Mouse (Mus musculus) neural tube, embryonic 10.5 days (tissue): ENCODE measurements around the gene Gm45021.
"Not testable (repeated sequence)": the region's sequence is repeated elsewhere in the genome, so short reads cannot be mapped to it uniquely, and the experiment has no call there.

ENCODE experiments used
- DNase-seq: peaks from one replicate; pipeline ENCODE4 v3.0.0-alpha.2; 2017; ENCODE audit warnings: low spot score; ENCODE audit errors: extremely low spot score

Gene Gm45021

GRCm38 (mm10) chr6:48613464-48613863 lies 24.1 kb downstream of the Gm45021 start:
- DNase-seq, result no peak

- DNase-seq, result no peak
Observed at GRCm38 (mm10) chr6:48614756-48615155, 25.3 kb downstream of the Gm45021 start.

GRCm38 (mm10) chr6:48620031-48620430 lies 30.6 kb downstream of the Gm45021 start:
- no peak for DNase-seq

- not testable (repeated sequence) for DNase-seq
Observed at GRCm38 (mm10) chr6:48622186-48622843, 32.9 kb downstream of the Gm45021 start.

- no peak for DNase-seq
Observed at GRCm38 (mm10) chr6:48623460-48623859, 34.0 kb downstream of the Gm45021 start.

GRCm38 (mm10) chr6:48626464-48626863 lies 37.1 kb downstream of the Gm45021 start, which contains the start of gene AI854703:
AI854703 (plus strand) TSS chr6:48626764.
- no peak for DNase-seq

GRCm38 (mm10) chr6:48626984-48627383 lies 37.6 kb downstream of the Gm45021 start:
- DNase-seq, result peak; percentile 60

GRCm38 (mm10) chr6:48627511-48627924 lies 38.1 kb downstream of the Gm45021 start:
- no peak for DNase-seq

- DNase-seq, result no peak
Observed at GRCm38 (mm10) chr6:48628377-48628776, 39.0 kb downstream of the Gm45021 start.

- peak; percentile 55 for DNase-seq
Observed at GRCm38 (mm10) chr6:48628808-48629660, 39.6 kb downstream of the Gm45021 start.

- DNase-seq, result no peak
Observed at GRCm38 (mm10) chr6:48629661-48630034, 40.2 kb downstream of the Gm45021 start.

GRCm38 (mm10) chr6:48630831-48631230 lies 41.4 kb downstream of the Gm45021 start:
- no peak for DNase-seq

GRCm38 (mm10) chr6:48635105-48635504 lies 45.7 kb downstream of the Gm45021 start:
- no peak for DNase-seq

- no peak for DNase-seq
Observed at GRCm38 (mm10) chr6:48636515-48636914, 47.1 kb downstream of the Gm45021 start.

GRCm38 (mm10) chr6:48637811-48638500 lies 48.5 kb downstream of the Gm45021 start:
- peak; percentile 6 for DNase-seq

- peak; percentile 8 for DNase-seq
Observed at GRCm38 (mm10) chr6:48638553-48638952, 49.1 kb downstream of the Gm45021 start.

- no peak for DNase-seq
Observed at GRCm38 (mm10) chr6:48641391-48641790, 52.0 kb downstream of the Gm45021 start.

GRCm38 (mm10) chr6:48642764-48643292 lies 53.4 kb downstream of the Gm45021 start:
- DNase-seq, result no peak

- DNase-seq, result peak; percentile 67
Observed at GRCm38 (mm10) chr6:48645660-48646308, 56.4 kb downstream of the Gm45021 start.

- no peak for DNase-seq
Observed at GRCm38 (mm10) chr6:48646309-48646690, 56.9 kb downstream of the Gm45021 start.

- DNase-seq, result no peak
Observed at GRCm38 (mm10) chr6:48646995-48647394, 57.6 kb downstream of the Gm45021 start, which contains the start of gene Gimap8. Gimap8 (plus strand) TSS chr6:48647234.
